Mouse (Mus musculus): Measurements from ENCODE around the gene Slc8a2.

DNA sequence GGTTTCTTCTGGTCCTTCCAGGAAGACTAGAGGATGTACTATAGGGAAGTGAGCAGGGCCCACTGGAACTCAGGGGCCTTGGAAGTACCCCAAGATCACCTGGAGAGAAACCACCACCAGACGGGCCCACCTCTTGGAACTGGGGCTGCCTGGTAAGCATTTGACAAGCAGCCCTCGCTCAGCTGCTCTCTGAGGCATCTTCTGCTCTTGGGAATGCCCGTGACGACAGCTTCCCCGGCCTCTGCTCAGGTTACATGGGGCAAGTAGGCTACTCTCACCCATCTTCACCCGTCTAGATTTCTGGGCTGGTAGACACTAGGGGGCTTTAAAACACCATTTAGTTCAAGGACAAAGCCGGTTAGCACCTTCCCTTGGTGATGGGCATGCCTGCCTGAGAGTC is 28.5 kb upstream of the Slc8a2 start:
- TF ChIP-seq CTCF (IDR thresholded peaks at IDR 0.05; ENCODE audit: borderline replicate concordance, control insufficient read depth, extremely low read depth, insufficient read depth, low read length, poor library complexity) (no peak), POLR2A (IDR thresholded peaks at IDR 0.05; ENCODE audit: control insufficient read depth, extremely low read depth, insufficient read depth, low read length, poor library complexity) (no peak)

All from thymus, adult 2 months (tissue).